In the genomic region with DNA sequence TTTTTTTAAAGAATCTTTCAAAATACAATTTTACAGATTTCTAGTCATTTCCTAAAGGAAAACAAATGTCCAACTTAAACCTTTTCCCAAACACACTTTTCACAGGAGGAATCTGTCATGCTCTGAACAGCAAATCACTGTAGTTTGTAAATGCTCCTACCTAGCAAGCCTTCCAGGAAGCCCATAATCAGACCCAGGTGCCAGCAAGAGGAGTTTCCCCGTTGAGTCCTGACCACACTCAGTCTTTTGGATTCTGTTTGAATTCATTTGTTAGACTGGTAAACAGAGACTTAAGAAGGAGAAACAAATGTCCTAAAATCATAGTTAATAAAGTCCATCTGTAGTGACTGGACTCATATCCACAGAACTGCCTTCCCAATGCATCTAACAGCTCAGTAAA, we compare ENCODE assay signal across 16 mouse cellular contexts. TPM values are rescaled to one million over a fixed set of nuclear protein-coding genes. Genes with fewer than 3 reads are reported as not detected.
"Had no signal": no experiment of that assay in that cellular context is flagged by ENCODE, and none has a peak within 500 bp of the region (broad histone marks: within the 10 kb centered on the region; RNA-seq: fewer than 3 reads in every experiment).

No protein-coding gene starts in this region.

- DNase-seq: kidney, adult 11 months; kidney, postnatal 25 days; layer of hippocampus, adult 9-11 months; lung, adult 18-20 months; lung, postnatal 36 days; midbrain, embryonic 14.5 days; right cerebral cortex, postnatal 4 days; spleen, adult 18-20 months; thymus, adult 18-20 months; thymus, postnatal 14 days had no signal

- H3K4me2 ChIP-seq: kidney, embryonic 15.5 days; neural tube, embryonic 15.5 days had no signal

- H3K4me3 ChIP-seq: kidney, embryonic 15.5 days; midbrain, embryonic 10.5 days; myocyte; neural tube, embryonic 15.5 days had no signal

- H3K27ac ChIP-seq: kidney, embryonic 15.5 days; liver, embryonic 14.5 days; midbrain, embryonic 10.5 days; neural tube, embryonic 15.5 days had no signal

- H3K27me3 ChIP-seq: kidney, embryonic 15.5 days; neural tube, embryonic 15.5 days had no signal

- H3K9me3 ChIP-seq: kidney, embryonic 15.5 days; midbrain, embryonic 10.5 days; neural tube, embryonic 15.5 days had no signal

- H3K9ac ChIP-seq: kidney, embryonic 15.5 days; liver, embryonic 14.5 days; neural tube, embryonic 15.5 days had no signal

- H3K36me3 ChIP-seq: kidney, embryonic 15.5 days; midbrain, embryonic 10.5 days; neural tube, embryonic 15.5 days had no signal

- H3K4me1 ChIP-seq: kidney, embryonic 15.5 days; midbrain, embryonic 10.5 days had no signal

- ATAC-seq: lung, postnatal 0 days had no signal

RNA-seq across cellular contexts. Expression of gene Cttnbp2, which starts 40.1 kb away (rescaled TPM):
- polyA plus RNA-seq: myocyte had no signal
